Mouse (Mus musculus) macrophage (primary cell): ENCODE results near the gene Sox2. TPM values are rescaled to one million over a fixed set of nuclear protein-coding genes. Genes with fewer than 3 reads are reported as not detected.

Source experiments
- H3K27ac ChIP-seq: fragments of 350-480 bp; formaldehyde crosslinking; 2 replicates; pipeline ENCODE4 v1.9.0; 2021
- H3K36me3 ChIP-seq: fragments of 350-480 bp; formaldehyde crosslinking; 2 replicates; pipeline ENCODE4 v1.9.0; 2021; ENCODE audit errors: inconsistent target
- H3K4me3 ChIP-seq: fragments of 350-480 bp; formaldehyde crosslinking; 2 replicates; pipeline ENCODE4 v1.9.0; 2021; ENCODE audit errors: inconsistent target
- H3K79me2 ChIP-seq: fragments of 350-480 bp; formaldehyde crosslinking; 2 replicates; pipeline ENCODE4 v1.9.0; 2021; ENCODE audit errors: inconsistent target
- whole genome bisulfite sequencing: methylation state at CpG from one replicate; pipeline ENCODE4 v1.1.7; 2026; ENCODE audit warnings: inconsistent platforms; ENCODE audit not compliant: missing documents; 5-methylcytosine and 5-hydroxymethylcytosine counted together
- polyA plus RNA-seq: library from polyadenylated mRNA; stranded (reverse); fragments of 250-400 nt; gene quantifications from 3 replicates; pipeline ENCODE4 v1.2.4, GENCODE M21; 2018; ENCODE audit warnings: inconsistent platforms

Gene Sox2
- polyA plus RNA-seq, 1 experiment from 2014 or later: not detected

GRCm38 (mm10) chr3:34660542-34661290 lies 10.5 kb downstream of the Sox2 start:
- no peak overlapping the region for H3K27ac ChIP-seq
- WGBS: 14% methylated on average over 14 of the region's 14 CpGs
- H3K36me3 ChIP-seq: no peaks in the 10 kb centered on the region

DNA sequence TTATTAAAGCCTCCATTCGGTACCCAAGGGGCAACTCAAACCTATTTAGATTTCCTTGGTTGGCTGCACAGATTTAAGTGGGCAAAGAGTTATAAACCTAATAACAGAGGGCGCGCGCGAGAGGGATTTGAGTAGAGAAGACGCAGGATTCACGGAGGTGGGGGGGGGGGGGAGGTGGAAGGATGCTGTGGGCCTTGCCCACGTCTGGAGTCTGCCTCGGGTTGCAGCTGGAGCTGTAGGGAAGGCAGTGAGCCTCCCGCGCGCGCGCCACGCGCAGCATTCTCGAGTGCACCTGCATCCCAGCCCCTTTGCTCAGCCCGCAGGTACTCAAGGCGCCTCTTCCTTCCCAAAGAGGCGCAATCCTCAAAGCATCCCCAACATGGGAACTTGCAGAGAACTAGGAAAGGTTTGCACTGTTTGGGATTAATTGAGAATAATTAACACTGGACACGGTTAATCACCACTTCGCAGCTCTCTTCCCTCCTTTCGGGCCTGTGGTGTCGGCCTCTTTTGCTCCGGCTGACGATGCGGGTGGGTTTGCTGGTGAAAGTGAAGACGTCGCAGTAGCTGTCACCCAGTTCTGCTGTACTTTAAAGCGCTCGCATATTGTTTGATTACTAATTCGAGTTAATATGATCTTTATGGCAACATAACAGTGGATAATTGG lies 11.3 kb downstream of the Sox2 start:
- H3K36me3 ChIP-seq: no peaks in the 10 kb centered on the region
- H3K27ac ChIP-seq: no peak overlapping the region
- 6% methylated on average over 32 of the region's 32 CpGs for WGBS
- H3K79me2 ChIP-seq: no peaks in the 10 kb centered on the region
- H3K4me3 ChIP-seq: no peak overlapping the region

More at GRCm38 (mm10) chr3:34660542-34661290, 10.5 kb downstream of the Sox2 start:
- H3K79me2 ChIP-seq: no peaks in the 10 kb centered on the region
- no peak overlapping the region for H3K4me3 ChIP-seq

GRCm38 (mm10) chr3:34662008-34662711 lies 12.0 kb downstream of the Sox2 start:
- Histone ChIP-seq H3K79me2 (no peaks in the 10 kb centered on the region), H3K36me3 (no peaks in the 10 kb centered on the region), H3K27ac (no peak overlapping the region), H3K4me3 (no peak overlapping the region)
- WGBS: 12% methylated on average over 15 of the region's 15 CpGs

DNA sequence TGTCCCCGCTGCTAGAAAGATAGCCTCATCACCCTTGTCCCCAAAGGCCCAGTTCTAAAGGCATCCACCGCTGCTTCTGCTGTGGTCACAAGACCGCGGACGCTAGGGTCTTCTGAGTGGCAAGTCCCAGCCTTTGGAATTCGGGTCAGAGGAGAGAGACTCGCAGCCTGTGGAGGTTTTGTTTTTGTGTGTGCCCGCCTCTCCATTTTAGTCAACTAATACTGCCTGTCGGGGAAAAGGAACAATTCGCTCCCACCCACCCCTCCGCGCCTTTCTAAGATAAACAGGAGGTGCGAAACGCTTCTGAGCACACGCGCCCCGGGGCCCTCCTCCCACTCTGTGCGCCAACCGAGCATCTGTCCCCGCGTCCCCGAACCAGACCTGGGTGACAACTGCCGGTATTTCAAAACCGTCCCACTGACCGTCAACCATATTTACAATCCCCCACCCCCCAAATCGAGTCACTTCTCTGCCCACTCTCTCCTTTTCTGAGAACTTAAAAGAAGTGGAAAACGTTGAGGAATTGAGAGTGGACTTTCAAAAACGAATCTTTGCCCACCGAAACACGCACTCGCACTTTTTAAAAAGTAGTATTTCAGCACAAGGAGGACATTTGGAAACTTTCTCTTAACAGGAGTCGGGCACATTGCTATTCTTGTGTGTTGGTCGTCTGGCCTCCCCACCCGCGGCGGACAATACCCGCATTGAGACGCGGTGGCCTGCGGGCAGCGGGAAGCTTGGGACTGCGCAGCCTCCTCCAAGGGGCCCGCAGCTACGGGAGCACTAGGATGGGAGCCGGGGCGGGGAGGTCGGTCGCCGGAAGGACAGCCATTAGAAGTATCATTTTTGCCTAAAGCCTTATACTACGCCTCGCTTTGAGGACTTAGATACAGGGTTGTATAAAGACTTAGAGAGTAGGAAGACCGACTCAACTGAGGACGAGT lies 12.8 kb downstream of the Sox2 start:
- 7% methylated on average over 53 of the region's 53 CpGs for WGBS
- Histone ChIP-seq H3K4me3 (no peak overlapping the region), H3K79me2 (no peaks in the 10 kb centered on the region), H3K27ac (no peak overlapping the region), H3K36me3 (no peaks in the 10 kb centered on the region)

- no peaks in the 10 kb centered on the region for H3K36me3 ChIP-seq
- H3K4me3 ChIP-seq: no peak overlapping the region; the same call in 1 of the 2 replicates
- no peak overlapping the region for H3K27ac ChIP-seq
- 6% methylated on average over 53 of the region's 58 CpGs for WGBS
- no peaks in the 10 kb centered on the region for H3K79me2 ChIP-seq
These were observed 13.8 kb downstream of the Sox2 start for GRCm38 (mm10) chr3:34663701-34664635.

- H3K79me2 ChIP-seq: no peaks in the 10 kb centered on the region
- no peaks in the 10 kb centered on the region for H3K36me3 ChIP-seq
- 2% methylated on average over 31 of the region's 31 CpGs for WGBS
- H3K27ac ChIP-seq: no peak overlapping the region
- H3K4me3 ChIP-seq: no peak overlapping the region; the same call in 1 of the 2 replicates
These were observed 14.7 kb downstream of the Sox2 start for GRCm38 (mm10) chr3:34664636-34665531.

- no peak overlapping the region for H3K4me3 ChIP-seq
- no peaks in the 10 kb centered on the region for H3K79me2 ChIP-seq
- no peak overlapping the region for H3K27ac ChIP-seq
- no peaks in the 10 kb centered on the region for H3K36me3 ChIP-seq
- 10% methylated on average over 10 of the region's 10 CpGs for WGBS
These were observed 15.8 kb downstream of the Sox2 start for GRCm38 (mm10) chr3:34665751-34666665.

DNA sequence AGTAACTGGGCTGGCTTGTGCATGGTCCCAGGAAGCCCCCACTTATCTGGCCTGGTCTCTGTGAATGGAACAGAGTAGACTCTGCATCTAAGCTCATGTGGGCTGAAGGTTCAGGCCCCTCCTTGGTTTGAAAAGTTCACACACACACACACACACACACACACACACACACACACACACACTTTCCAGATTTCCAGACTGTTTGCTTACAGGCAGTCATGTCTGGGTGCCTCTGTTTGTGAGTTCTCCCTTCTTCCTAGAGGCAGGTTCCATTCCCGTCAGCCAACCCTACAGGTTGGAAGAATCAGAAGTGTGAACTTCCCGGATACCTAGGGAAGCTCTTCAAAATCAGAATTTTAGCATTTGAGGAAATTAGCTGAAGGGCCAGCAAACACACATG lies 17.0 kb downstream of the Sox2 start:
- Histone ChIP-seq H3K79me2 (no peaks in the 10 kb centered on the region), H3K27ac (no peak overlapping the region), H3K4me3 (no peak overlapping the region), H3K36me3 (no peaks in the 10 kb centered on the region)
- 39% methylated on average over 2 of the region's 2 CpGs for WGBS

GRCm38 (mm10) chr3:34667881-34668817 lies 17.9 kb downstream of the Sox2 start:
- H3K36me3 ChIP-seq: no peaks in the 10 kb centered on the region

DNA sequence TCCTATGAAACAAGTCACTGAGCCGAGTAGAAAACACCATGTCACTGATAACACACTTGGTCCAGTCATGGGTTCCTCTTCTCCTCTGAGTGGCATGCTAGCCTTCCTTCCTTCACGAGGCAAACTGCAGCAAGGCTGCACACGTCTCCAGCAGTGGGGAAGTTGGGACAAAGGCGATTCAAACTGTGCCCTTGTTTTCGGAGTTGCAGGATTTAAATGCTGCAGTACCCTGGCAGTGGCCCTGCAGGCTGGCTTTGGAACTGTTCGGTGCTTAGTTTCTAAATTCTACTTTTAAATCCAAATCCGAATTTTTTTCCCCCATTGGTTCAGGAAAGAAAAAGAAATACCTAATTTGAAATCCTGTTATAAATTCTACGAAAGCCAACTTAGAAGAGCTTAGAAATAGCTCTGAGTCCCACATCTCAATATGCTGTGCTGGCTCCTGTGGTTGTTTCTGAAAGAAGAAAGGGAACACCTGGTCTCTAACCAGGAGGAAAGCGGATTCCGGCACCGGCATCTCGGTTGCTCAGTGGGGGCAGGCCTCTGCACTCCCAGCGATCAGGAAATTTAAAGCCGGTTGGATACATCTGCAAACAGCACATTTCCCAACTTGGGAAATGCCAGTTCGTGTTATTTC lies 20.9 kb downstream of the Sox2 start:
- no peak overlapping the region for H3K4me3 ChIP-seq
- 20% methylated on average over 15 of the region's 15 CpGs for WGBS
- H3K79me2 ChIP-seq: no peaks in the 10 kb centered on the region
- H3K36me3 ChIP-seq: no peaks in the 10 kb centered on the region
- H3K27ac ChIP-seq: no peak overlapping the region

More at GRCm38 (mm10) chr3:34667881-34668817, 17.9 kb downstream of the Sox2 start:
- Histone ChIP-seq H3K79me2 (no peaks in the 10 kb centered on the region), H3K27ac (no peak overlapping the region), H3K4me3 (no peak overlapping the region)
- WGBS: 8% methylated on average over 18 of the region's 18 CpGs
